Mouse (Mus musculus): ENCODE results near the gene Tmem37.

Gene Tmem37

DNA sequence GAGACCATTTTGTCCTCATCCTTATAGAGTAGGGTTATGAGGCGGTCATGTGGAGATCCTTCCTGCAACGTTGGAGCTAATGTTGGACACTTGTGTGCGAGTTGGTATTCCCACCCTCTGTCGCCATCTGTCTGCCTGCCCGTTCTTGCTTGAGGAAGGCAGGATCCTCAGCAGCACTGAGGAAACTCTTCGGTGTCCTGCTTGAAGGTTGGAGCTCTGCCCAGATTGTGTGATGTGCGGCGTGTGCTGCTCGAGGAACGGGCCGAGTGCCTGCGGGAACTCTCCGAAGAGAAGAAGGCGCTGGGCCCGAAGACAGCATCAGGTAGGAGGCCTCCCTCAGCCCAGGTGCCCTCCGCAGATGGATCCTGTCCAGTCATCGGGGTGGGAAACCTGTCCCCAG, 51.9 kb downstream of the Tmem37 start:
- no peak for ATAC-seq (ENCODE audit: insufficient number of reproducible peaks, low FRiP score, low TSS enrichment)

DNA sequence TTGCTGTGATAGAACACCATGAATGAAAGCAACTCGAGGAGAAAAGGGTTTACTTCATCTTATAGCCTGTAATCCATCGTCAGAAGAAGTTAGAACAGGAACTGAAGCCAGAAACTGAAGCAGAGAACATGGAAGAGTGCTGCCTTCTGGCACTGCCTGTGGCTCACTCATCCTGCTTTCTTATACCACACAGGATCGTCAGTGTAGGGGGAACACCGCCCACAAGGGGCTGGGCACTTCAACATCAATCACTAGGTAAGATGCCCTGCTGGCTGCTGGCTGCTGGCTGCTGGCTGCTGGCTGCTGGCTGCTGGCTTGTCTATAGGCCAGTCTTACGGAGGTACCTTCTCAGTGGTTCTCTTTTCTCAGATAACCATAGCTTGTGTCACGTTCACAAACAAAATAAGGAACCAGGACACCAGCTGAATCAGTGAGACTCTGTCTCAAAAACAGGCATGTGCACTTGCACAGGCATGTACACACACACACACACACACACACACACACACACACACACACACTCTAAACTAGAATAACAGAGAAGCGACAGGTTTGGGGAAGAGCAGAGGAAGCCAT, 53.5 kb downstream of the Tmem37 start:
- ATAC-seq (ENCODE audit: insufficient number of reproducible peaks, low FRiP score, low TSS enrichment): no peak

DNA sequence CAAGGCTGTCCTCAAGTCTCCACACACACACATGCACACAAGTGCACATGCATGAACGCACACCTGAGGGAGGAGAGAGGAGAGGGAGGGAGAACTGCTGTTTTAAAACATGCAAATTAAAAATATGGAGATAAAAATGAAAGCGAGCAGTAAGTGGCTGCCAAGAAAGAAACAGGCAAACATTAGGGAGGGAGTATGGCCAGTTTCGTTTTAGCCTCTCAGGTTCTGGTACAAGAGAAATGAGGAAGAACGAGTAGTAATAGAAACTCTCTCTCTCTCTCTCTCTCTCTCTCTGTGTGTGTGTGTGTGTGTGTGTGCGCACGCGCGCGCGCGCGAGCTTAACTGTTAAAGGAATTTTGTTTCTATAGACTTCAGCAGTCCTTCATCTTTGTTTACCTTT, 54.4 kb downstream of the Tmem37 start:
- ATAC-seq (ENCODE audit: insufficient number of reproducible peaks, low FRiP score, low TSS enrichment): no peak

DNA sequence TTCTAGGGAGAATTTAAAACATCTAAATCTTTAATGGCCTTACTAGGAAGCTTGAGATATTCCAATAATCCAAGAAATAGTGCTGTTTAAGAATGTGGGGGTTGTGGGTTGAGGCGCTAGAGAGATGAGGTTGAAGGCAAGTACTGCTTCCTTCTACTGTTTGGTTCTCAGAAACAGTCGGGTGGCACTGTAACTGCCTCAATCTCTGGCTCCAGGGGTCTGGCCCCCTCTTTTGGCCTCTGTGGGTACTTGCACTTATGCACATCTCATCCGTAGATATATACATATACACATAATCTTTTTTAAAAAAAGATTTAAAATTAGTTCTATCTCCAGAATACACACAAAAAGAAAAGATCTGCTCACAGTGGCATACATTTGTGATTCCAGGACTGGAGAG, 55.0 kb downstream of the Tmem37 start:
- no peak for ATAC-seq (ENCODE audit: insufficient number of reproducible peaks, low FRiP score, low TSS enrichment)

All from cerebellum, adult (tissue).